Mouse (Mus musculus) forebrain, embryonic 12.5 days (tissue): ENCODE measurements around the gene Ccdc146. TPM values are rescaled to one million over a fixed set of nuclear protein-coding genes. Genes with fewer than 3 reads are reported as not detected.

ENCODE experiments used
- ATAC-seq: fragments of 200-750 bp; cut with Nextera tagmentation; 2 replicates; pipeline ENCODE4 v1.8.0; 2017; ENCODE audit warnings: moderate TSS enrichment; ENCODE audit not compliant: low FRiP score
- H3K27ac ChIP-seq: fragments of 300-500 bp; sonication (generic); 2 replicates; pipeline ENCODE4 v1.5.1; 2016; ENCODE audit warnings: mild to moderate bottlenecking
- H3K27me3 ChIP-seq: fragments of 300-500 bp; sonication (generic); 2 replicates; pipeline ENCODE4 v1.6.1; 2016; ENCODE audit warnings: mild to moderate bottlenecking
- H3K36me3 ChIP-seq: fragments of 300-500 bp; sonication (generic); replicated peaks from 2 replicates; pipeline ENCODE4 v1.6.1; 2016; ENCODE audit warnings: mild to moderate bottlenecking
- H3K4me1 ChIP-seq: fragments of 300-500 bp; sonication (generic); 2 replicates; pipeline ENCODE4 v1.6.1; 2016
- H3K4me2 ChIP-seq: fragments of 300-500 bp; sonication (generic); 2 replicates; pipeline ENCODE4 v1.6.1; 2016; ENCODE audit warnings: mild to moderate bottlenecking, moderate library complexity
- H3K4me3 ChIP-seq: fragments of 300-500 bp; sonication (generic); replicated peaks from 2 replicates; pipeline ENCODE4 v1.5.1; 2016; ENCODE audit warnings: mild to moderate bottlenecking
- H3K9ac ChIP-seq: fragments of 300-500 bp; sonication (generic); 2 replicates; pipeline ENCODE4 v1.6.1; 2016; ENCODE audit warnings: mild to moderate bottlenecking
- H3K9me3 ChIP-seq: fragments of 300-500 bp; sonication (generic); 2 replicates; pipeline ENCODE4 v1.6.1; 2016
- WGBS: fragments of 180-500 bp; shearing (Covaris S2); methylation state at CpG from one replicate; pipeline ENCODE4 v1.1.7; 2016; 5-methylcytosine and 5-hydroxymethylcytosine counted together
- polyA plus RNA-seq: library from polyadenylated mRNA; unstranded; fragments of >200 nt; fragmentation: Nextera tagmentation; extraction: Ambion mirVana; gene quantifications from 2 replicates; pipeline ENCODE4 v1.2.1, GENCODE M21; 2016

Ccdc146 gene
- polyA plus RNA-seq, 1 experiment from 2014 or later, result 0.20 TPM

- no peaks in the 10 kb centered on the region for H3K9me3 ChIP-seq
- ATAC-seq, result no peak
- no peak overlapping the region for H3K4me2 ChIP-seq
- H3K27me3 ChIP-seq, result no peaks in the 10 kb centered on the region
- no peaks in the 10 kb centered on the region for H3K36me3 ChIP-seq
- H3K4me1 ChIP-seq, result no peaks in the 10 kb centered on the region
- 65% methylated on average over 1 of the region's 1 CpGs for WGBS
- H3K27ac ChIP-seq, result no peak overlapping the region
- H3K9ac ChIP-seq, result no peak overlapping the region
- H3K4me3 ChIP-seq, result no peak overlapping the region
Observed at GRCm38 (mm10) chr5:21414116-21414820, 10.2 kb downstream of the Ccdc146 start.

- Histone ChIP-seq H3K36me3 (no peaks in the 10 kb centered on the region), H3K4me3 (no peak overlapping the region), H3K27me3 (no peaks in the 10 kb centered on the region), H3K9me3 (no peaks in the 10 kb centered on the region), H3K4me2 (no peak overlapping the region), H3K4me1 (no peaks in the 10 kb centered on the region), H3K9ac (no peak overlapping the region), H3K27ac (no peak overlapping the region)
- ATAC-seq, result no peak
- 91% methylated on average over 3 of the region's 3 CpGs for WGBS
Observed at GRCm38 (mm10) chr5:21413322-21413721, 11.2 kb downstream of the Ccdc146 start.

- H3K4me1 ChIP-seq, result no peaks in the 10 kb centered on the region
- ATAC-seq, result no peak
- H3K27me3 ChIP-seq, result no peaks in the 10 kb centered on the region
- no peak overlapping the region for H3K27ac ChIP-seq
- H3K4me2 ChIP-seq, result no peak overlapping the region
- H3K9ac ChIP-seq, result no peak overlapping the region
- 84% methylated on average over 5 of the region's 5 CpGs for WGBS
- no peaks in the 10 kb centered on the region for H3K36me3 ChIP-seq
- no peak overlapping the region for H3K4me3 ChIP-seq
- no peaks in the 10 kb centered on the region for H3K9me3 ChIP-seq
Observed at GRCm38 (mm10) chr5:21412056-21412455, 12.4 kb downstream of the Ccdc146 start.

GRCm38 (mm10) chr5:21411261-21411666, 13.2 kb downstream of the Ccdc146 start:
- no peak for ATAC-seq
- Histone ChIP-seq H3K4me3 (no peak overlapping the region), H3K9ac (no peak overlapping the region)

GRCm38 (mm10) chr5:21395205-21395840, 29.2 kb downstream of the Ccdc146 start:
- ATAC-seq, result no peak
- Histone ChIP-seq H3K4me2 (no peak overlapping the region), H3K9ac (no peak overlapping the region), H3K27ac (no peak overlapping the region), H3K9me3 (no peaks in the 10 kb centered on the region), H3K4me3 (no peak overlapping the region), H3K4me1 (peaks cover 9% of the 10 kb centered on the region), H3K36me3 (no peaks in the 10 kb centered on the region), H3K27me3 (no peaks in the 10 kb centered on the region)
- WGBS, result 50% methylated on average over 7 of the region's 7 CpGs

More at GRCm38 (mm10) chr5:21411261-21411666, 13.2 kb downstream of the Ccdc146 start:
- Histone ChIP-seq H3K36me3 (no peaks in the 10 kb centered on the region), H3K9me3 (no peaks in the 10 kb centered on the region), H3K4me1 (no peaks in the 10 kb centered on the region), H3K27me3 (no peaks in the 10 kb centered on the region), H3K27ac (no peak overlapping the region), H3K4me2 (no peak overlapping the region)
- 89% methylated on average over 5 of the region's 5 CpGs for WGBS

GRCm38 (mm10) chr5:21394562-21394961, 29.9 kb downstream of the Ccdc146 start:
- Histone ChIP-seq H3K27me3 (no peaks in the 10 kb centered on the region), H3K27ac (no peak overlapping the region), H3K36me3 (no peaks in the 10 kb centered on the region), H3K4me2 (no peak overlapping the region), H3K9ac (no peak overlapping the region), H3K4me3 (no peak overlapping the region), H3K4me1 (peaks cover 9% of the 10 kb centered on the region), H3K9me3 (no peaks in the 10 kb centered on the region)
- ATAC-seq, result no peak
- 78% methylated on average over 2 of the region's 2 CpGs for WGBS

- H3K27ac ChIP-seq, result no peak overlapping the region
- no peaks in the 10 kb centered on the region for H3K36me3 ChIP-seq
- no peaks in the 10 kb centered on the region for H3K27me3 ChIP-seq
- peaks cover 9% of the 10 kb centered on the region for H3K4me1 ChIP-seq
- no peak for ATAC-seq
- no peaks in the 10 kb centered on the region for H3K9me3 ChIP-seq
- no peak overlapping the region for H3K4me3 ChIP-seq
- 61% methylated on average over 13 of the region's 13 CpGs for WGBS
- no peak overlapping the region for H3K9ac ChIP-seq
- H3K4me2 ChIP-seq, result no peak overlapping the region
Observed at GRCm38 (mm10) chr5:21391616-21392384, 32.7 kb downstream of the Ccdc146 start.

GRCm38 (mm10) chr5:21388855-21389254, 35.6 kb downstream of the Ccdc146 start:
- WGBS, result 87% methylated on average over 4 of the region's 4 CpGs
- Histone ChIP-seq H3K4me3 (no peak overlapping the region), H3K27me3 (no peaks in the 10 kb centered on the region), H3K27ac (no peak overlapping the region), H3K4me1 (peaks cover 6% of the 10 kb centered on the region; the same call in 1 of the 2 replicates), H3K4me2 (no peak overlapping the region), H3K9me3 (no peaks in the 10 kb centered on the region), H3K9ac (no peak overlapping the region), H3K36me3 (no peaks in the 10 kb centered on the region)
- ATAC-seq, result no peak

GRCm38 (mm10) chr5:21387340-21387739, 37.1 kb downstream of the Ccdc146 start:
- Histone ChIP-seq H3K4me3 (no peak overlapping the region), H3K27ac (no peak overlapping the region), H3K36me3 (no peaks in the 10 kb centered on the region), H3K4me1 (peaks cover 6% of the 10 kb centered on the region; the same call in 1 of the 2 replicates), H3K9ac (no peak overlapping the region), H3K9me3 (no peaks in the 10 kb centered on the region), H3K27me3 (no peaks in the 10 kb centered on the region), H3K4me2 (no peak overlapping the region)
- ATAC-seq, result no peak

- ATAC-seq, result no peak
- Histone ChIP-seq H3K4me2 (no peak overlapping the region), H3K27ac (no peak overlapping the region), H3K27me3 (no peaks in the 10 kb centered on the region), H3K9me3 (no peaks in the 10 kb centered on the region), H3K4me3 (no peak overlapping the region), H3K4me1 (0 out of 2 replicates have a peak, but pooled peaks cover under 1% of the 10 kb centered on the region), H3K9ac (no peak overlapping the region), H3K36me3 (no peaks in the 10 kb centered on the region)
- 91% methylated on average over 4 of the region's 4 CpGs for WGBS
Observed at GRCm38 (mm10) chr5:21386432-21386831, 38.0 kb downstream of the Ccdc146 start.

- WGBS, result 94% methylated on average over 9 of the region's 9 CpGs
- ATAC-seq, result no peak
Observed at GRCm38 (mm10) chr5:21384976-21385375, 39.5 kb downstream of the Ccdc146 start.

GRCm38 (mm10) chr5:21384252-21384960, 40.1 kb downstream of the Ccdc146 start:
- Histone ChIP-seq H3K4me1 (no peaks in the 10 kb centered on the region), H3K4me2 (no peak overlapping the region), H3K27ac (no peak overlapping the region), H3K36me3 (no peaks in the 10 kb centered on the region), H3K9ac (no peak overlapping the region), H3K4me3 (no peak overlapping the region), H3K9me3 (no peaks in the 10 kb centered on the region), H3K27me3 (no peaks in the 10 kb centered on the region)
- 83% methylated on average over 13 of the region's 13 CpGs for WGBS
- no peak for ATAC-seq

More at GRCm38 (mm10) chr5:21384976-21385375, 39.5 kb downstream of the Ccdc146 start:
- H3K9ac ChIP-seq, result no peak overlapping the region
- no peak overlapping the region for H3K4me2 ChIP-seq
- H3K27me3 ChIP-seq, result no peaks in the 10 kb centered on the region
- no peaks in the 10 kb centered on the region for H3K9me3 ChIP-seq
- no peaks in the 10 kb centered on the region for H3K4me1 ChIP-seq
- no peak overlapping the region for H3K4me3 ChIP-seq
- H3K27ac ChIP-seq, result no peak overlapping the region
- H3K36me3 ChIP-seq, result no peaks in the 10 kb centered on the region
